Mouse (Mus musculus): ENCODE measurements around the gene Bmp6. TPM values are rescaled to one million over a fixed set of nuclear protein-coding genes. Genes with fewer than 3 reads are reported as not detected.

Gene Bmp6
- polyA plus RNA-seq (2017; shearing (Covaris generic)), result not detected

- no peak for ATAC-seq
Measured at GRCm38 (mm10) chr13:38344713-38345430, at the start of gene Bmp6. Gene Bmp6 (plus strand): TSS chr13:38345107.

- ATAC-seq, result no peak
Measured at GRCm38 (mm10) chr13:38296166-38296565, 48.7 kb upstream of the Bmp6 start.

- no peak for ATAC-seq
Measured at GRCm38 (mm10) chr13:38296601-38297000, 48.3 kb upstream of the Bmp6 start.

DNA sequence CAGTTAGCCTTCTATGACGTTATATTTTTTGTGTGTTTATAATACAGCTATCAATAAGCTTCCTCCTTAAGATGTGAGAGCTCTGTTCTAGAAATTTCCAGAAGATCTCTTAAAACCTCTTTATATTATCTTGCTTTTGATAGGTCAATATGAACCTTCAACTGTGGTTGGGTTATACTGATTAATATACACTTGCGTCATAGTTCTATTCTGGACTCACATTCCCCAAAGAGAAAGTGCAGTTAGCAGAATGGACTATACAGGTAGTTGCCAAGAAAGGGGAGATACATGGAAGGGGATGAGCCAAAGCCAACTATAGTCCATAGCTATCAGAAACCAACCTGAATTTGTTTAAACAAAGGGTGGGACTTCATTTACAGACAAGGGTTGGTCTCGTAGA is 33.8 kb upstream of the Bmp6 start:
- no peak for ATAC-seq

DNA sequence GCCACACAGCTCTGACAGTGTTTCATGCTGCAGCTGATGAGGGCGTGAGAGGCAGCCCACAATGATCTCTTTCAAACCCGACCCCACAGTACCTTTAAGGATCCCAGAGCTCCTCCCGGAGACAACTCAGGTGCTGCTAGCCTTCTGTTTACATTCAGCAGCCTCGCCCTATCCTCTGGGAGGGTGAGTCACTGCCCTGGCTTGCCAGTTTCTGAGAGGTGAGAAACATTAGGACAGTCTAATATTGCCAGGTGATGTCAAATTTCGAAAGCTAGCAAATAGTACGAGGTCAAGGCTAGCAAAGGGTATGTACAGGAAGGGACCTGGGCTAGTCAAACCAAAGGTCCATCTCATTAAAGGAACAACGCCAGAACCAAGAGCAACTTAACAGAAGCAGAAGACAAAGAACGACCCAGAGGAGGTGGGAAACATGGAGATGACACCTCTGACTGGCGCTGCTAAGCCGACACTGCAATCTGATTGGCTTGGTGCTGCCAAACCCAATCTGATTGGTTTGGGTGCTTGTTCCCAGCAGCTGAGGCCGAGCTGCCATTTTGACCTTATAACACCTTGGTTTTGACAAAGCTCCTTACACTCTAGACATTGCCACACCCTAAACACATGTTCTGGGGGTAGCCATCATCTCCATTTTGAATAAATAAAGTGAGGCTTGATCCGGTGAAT is 32.4 kb upstream of the Bmp6 start:
- no peak for ATAC-seq

DNA sequence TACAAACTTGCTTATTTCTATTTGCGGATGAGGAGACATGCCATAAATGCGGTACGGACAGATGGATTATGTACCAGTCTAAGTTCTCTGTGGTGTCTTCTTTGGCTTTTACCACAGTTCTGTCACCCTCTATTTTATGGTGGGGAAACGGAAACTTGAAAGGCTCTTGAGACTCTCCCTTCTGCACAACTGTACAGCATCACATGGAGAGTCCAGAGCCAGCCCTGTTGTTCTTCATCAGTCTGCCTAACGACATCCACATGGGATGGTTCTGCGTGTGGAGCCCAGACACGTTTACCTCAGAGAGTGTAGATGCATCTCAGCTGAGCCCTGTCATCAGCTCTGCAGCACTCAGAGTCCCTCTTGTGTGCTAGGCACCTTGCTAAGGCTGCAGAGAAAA is 30.3 kb upstream of the Bmp6 start:
- ATAC-seq, result no peak

- ATAC-seq, result no peak
Measured at GRCm38 (mm10) chr13:38318418-38318817, 26.5 kb upstream of the Bmp6 start.

DNA sequence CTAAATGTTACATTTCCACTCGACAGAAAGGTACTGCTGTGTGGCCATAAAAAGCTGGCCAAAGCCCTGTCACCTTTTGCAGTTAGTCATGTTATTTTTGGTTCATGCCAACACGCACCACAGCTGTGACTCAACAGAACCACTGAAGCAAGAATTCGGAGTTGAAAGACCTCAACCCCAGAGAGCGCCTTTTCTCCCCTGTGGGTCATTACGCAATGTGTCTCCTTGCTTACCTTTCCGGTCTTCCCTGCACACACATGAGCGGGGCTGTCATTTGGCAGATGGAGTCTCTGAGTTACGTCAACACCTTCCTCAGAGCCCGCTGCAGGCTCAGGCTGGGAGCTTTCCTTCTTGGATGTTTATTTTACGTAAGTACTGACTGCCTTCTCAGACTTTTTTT is 24.6 kb upstream of the Bmp6 start:
- no peak for ATAC-seq

GRCm38 (mm10) chr13:38324452-38324851 is 20.5 kb upstream of the Bmp6 start:
- ATAC-seq, result no peak

- no peak for ATAC-seq
Measured at GRCm38 (mm10) chr13:38327377-38327776, 17.5 kb upstream of the Bmp6 start.

GRCm38 (mm10) chr13:38333496-38333895 is 11.4 kb upstream of the Bmp6 start:
- ATAC-seq, result no peak

- no peak for ATAC-seq
Measured at GRCm38 (mm10) chr13:38342598-38342997, 2.3 kb upstream of the Bmp6 start.

DNA sequence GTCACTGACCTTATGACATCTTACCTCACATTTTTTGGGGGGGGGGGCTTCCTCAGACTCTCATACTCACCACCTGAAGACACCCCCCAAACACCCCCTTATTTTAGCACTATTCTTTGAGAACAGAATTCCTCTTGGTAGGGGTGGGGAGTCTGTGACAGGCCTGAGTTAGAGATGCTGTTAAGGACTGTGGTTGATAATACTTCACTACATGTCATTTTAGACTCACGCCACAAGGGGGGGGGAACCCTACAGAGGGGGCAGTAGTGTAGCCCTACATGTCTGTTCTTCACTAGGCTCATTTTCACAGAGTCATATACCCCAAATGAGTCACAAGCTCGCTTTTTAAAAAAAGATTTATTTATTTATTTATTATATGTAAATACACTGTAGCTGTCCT is 1.7 kb upstream of the Bmp6 start:
- ATAC-seq, result no peak

GRCm38 (mm10) chr13:38345431-38345820 is 519 bp downstream of the Bmp6 start:
- no peak for ATAC-seq

- no peak for ATAC-seq
Measured at GRCm38 (mm10) chr13:38346096-38346915, 1.4 kb downstream of the Bmp6 start.

GRCm38 (mm10) chr13:38347021-38347774 is 2.3 kb downstream of the Bmp6 start:
- ATAC-seq, result no peak

DNA sequence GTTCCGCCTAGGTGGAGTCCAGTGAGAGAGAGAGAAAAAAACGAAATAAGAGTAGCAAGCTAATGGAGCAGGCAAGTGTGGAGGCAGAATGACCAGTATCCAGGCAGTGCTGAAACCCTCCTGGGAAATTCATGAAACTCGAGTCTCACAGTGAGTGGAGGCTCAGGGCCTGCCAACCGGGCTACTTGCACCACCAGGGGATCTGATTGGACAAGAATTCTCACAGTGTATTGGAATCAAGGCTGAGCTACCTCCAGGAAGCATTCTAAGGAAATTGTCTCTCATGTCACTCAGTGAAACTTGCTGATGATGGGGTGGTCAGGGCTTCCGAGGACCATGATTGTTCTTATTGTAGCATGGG is 2.8 kb downstream of the Bmp6 start:
- ATAC-seq, result no peak

- ATAC-seq, result no peak
Measured at GRCm38 (mm10) chr13:38349046-38349445, 4.1 kb downstream of the Bmp6 start.

DNA sequence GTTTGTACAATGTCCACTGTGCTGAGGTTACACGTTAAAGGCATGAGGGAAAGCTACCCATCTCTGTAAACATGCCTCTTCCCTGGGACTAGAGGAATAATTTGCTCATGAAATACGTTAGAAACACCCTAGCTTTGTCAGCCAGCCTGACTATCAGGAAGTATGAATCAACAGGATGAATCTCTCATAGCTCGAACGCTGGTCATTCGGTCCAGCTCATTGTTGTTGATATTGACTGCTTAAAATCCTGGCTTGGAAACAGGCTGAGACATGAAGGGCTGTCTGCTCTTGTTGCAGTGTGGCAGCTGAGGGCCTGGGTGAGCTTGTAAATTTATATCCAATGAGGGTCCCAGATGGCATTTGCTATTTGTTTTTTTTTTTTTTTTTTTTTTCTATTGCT is 4.9 kb downstream of the Bmp6 start:
- ATAC-seq, result no peak

GRCm38 (mm10) chr13:38351996-38352395 is 7.1 kb downstream of the Bmp6 start:
- ATAC-seq, result no peak

DNA sequence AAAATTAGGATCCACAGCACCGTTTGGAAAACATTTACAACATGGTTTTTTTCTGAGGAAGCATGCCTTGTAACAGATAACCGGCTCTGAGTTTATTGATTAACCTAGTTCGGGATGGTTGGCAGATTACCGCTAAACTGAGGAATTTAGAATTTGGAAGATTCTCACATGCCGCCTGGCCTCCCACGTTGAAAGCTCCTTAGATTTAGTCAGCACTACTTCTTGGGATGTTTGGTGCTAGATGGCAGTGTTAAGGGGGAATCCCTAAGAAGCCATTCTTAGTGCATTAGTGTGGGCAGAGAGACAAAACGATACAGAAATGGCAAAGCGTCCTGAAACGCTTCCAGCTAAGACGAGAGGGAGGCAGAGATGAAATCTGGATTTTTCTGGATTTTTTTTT is 8.1 kb downstream of the Bmp6 start:
- no peak for ATAC-seq

DNA sequence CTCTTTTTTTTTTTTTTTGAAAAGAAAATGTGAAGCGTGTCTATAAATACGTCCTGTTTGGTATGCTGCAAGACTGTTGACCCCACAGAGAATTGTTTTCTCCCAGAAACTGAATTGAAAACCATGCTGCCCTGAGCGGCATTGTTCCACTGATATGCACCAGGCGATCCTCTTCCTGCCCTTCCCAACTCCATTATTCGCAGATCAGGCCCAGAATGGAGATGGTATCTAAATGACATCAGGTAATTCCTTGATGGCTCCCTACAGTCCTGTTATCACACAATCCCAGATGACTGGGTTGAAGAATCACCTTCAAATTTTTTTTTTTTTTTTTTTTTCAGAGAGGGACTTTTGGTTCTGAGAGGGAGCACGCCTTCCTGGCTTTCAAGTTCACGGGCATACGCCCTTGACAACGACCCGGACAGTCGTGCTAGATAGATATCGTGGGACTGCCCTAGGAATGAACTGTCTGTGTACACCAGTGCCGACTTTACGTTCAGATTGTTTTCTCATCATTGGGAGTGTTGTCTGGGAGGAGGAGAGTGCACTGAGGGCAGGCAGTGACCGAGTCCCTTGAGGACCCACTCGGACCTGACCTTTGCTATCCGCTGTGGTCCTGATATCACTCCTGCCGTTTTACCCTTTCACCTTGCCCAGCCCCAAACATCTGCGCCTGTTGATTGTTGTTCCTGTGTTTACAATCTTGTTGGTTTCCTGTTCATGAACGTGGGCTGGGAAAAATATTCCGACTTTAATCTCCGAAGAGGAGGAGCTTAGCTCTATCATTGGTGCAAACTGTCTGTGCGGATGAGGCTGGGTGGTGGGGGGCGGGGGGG is 8.7 kb downstream of the Bmp6 start:
- ATAC-seq, result no peak

Measured in activated CD4-positive, CD25-positive, alpha-beta regulatory T cell, adult 4 months (primary cell).